Mouse (Mus musculus): ENCODE results near the gene Rnf121.

The Rnf121 gene

DNA sequence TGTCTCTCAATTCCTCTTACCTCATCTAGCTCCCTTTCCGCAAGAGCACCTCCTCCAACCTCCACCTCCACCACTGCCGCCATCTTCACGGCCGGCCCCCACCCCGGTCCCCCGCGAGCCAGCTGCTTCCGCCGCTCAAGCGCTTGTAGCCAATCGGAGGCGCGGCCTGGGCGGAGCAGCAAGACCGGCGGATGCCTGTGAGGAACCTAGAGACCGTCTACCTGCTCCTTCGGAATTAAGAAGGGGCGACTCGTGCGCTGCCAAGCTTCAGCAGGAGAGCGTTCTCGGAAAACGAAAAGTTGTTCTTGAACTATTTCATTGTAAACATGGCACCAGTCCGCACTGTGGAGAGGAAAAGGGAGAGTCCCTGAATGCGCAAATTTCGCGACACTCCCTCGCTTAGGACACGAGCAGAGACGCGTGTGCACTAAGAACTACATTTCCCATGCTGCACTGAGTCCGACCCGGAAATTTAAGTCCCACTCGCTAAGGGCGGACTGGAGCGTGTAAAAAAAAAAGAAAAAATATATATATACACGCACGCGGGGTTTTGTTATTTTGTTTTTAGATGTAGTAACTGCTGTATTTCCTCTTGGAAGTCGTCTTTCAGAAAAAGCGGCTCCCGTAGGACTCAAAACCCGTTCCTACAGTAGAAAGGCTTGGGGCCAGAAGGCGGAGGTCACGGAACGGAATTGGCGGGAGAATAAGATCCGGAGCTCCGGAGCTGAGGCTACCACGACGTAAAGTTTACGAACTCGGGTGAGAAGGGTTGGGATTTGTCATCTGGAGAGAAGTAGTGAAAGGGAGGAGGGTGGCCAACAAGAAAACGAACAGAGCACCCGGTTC, at the start of gene Rnf121, which contains the start of the genes Xndc1 and Xntrpc:
TSS of gene Rnf121 (minus strand) at position 424 of the 846 bp plus-strand sequence.
TSS of gene Xndc1 (plus strand) at position 466 of the 846 bp plus-strand sequence.
TSS of gene Xntrpc (plus strand) at position 668 of the 846 bp plus-strand sequence.
- peak; percentile 88 to 94 for DNase-seq (ENCODE audit: low spot score in 2 of 2)

DNA sequence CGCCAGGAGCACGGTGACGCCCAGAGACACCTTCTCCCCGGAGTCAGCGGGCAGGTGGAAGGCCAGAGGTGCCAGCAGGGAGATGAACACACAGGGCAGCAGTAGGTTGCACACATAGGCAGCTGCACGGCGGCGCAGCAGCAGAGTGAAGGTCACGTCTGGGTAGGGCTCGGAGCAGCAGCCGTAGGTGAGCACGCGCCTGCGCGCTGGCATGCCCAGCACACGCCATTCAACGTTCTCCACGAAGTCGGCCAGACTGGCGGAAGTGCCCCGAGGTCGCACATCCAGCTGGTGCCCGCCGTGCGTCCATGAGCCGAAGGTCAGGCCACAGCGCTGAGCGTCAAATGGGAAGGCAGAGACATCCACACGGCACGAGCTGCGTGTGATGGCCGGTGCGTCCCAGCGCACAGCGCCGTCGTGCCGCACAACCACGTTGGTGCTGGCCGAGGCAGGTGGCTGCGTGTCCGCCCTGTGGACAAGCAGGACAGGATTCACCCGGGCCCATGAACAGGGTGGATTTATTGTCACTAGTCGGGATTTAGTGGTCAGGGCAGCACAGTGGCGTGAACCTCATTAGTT, 48.0 kb upstream of the Rnf121 start:
- peak in 1 of 2 experiments; percentile 58 for DNase-seq (ENCODE audit: low spot score in 2 of 2)

GRCm38 (mm10) chr7:102109746-102110145, 44.5 kb upstream of the Rnf121 start:
- DNase-seq (ENCODE audit: low spot score in 2 of 2): no peak

DNA sequence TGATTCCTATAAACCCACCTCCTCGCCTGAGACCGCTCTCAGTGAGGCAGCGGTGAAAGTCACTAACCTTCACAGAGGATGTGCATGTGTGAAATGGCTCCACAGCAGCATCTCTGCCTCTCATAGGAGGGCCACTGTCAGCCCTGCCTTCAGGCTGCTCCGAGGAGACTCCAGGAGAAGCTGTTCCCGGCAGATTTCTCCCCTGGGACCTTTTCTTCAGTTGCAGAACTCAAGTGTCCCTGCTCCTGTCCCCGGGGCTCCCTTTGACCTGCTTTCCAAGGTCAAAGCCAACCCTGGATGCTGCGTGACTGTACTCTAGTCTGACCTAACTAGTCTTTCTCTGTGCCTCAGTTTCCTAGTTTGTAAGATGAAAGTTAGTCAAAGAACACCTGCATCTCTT, 43.9 kb upstream of the Rnf121 start, which contains the start of gene Art5:
TSS of gene Art5 (minus strand) at position 319 of the 400 bp plus-strand sequence.
- DNase-seq (ENCODE audit: low spot score in 2 of 2): no peak

DNA sequence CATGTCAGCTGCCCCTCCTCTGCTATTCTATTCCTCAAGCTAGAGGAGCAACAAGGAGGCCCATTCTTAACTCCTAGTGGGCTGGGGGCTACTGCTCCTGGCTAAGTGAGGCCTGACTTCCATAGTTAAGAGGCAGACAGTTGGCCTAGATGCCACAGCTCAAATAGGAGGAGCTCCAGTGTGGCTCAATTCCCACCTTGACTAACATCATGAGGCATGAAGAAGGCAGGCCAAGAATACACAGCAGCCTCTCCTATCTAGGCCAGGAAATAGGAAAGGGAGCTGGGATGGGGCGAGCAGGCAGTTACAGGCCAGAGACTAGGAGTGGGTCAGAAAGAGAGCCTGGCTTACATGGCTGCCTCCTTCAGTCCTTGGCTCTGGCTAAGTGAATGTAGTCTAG, 42.9 kb upstream of the Rnf121 start:
- DNase-seq (ENCODE audit: low spot score in 2 of 2): no peak

GRCm38 (mm10) chr7:102106700-102107141, 41.5 kb upstream of the Rnf121 start:
- peak; percentile 25 to 62 for DNase-seq (ENCODE audit: low spot score in 2 of 2)

- no peak for DNase-seq (ENCODE audit: low spot score in 2 of 2)
Measured at GRCm38 (mm10) chr7:102104126-102104525, 38.9 kb upstream of the Rnf121 start.

DNA sequence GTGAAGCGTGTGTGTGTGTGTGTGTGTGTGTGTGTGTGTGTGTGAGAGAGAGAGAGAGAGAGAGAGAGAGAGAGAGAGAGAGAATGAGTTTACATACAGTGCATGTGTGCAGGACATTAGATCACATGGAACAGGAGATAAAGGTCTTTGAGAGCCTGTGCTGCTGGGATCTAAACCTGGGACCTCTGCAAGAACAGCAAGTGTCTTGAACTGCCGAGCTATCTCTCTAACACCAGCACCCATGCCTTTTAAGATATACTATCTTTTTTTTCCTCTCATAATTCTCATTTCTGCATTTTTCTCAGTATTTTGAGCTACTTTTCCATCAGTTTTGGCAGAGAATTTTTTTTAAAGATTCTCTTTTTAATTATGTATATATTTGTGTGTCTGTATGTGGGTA, 38.3 kb upstream of the Rnf121 start:
- no peak for DNase-seq (ENCODE audit: low spot score in 2 of 2)

DNA sequence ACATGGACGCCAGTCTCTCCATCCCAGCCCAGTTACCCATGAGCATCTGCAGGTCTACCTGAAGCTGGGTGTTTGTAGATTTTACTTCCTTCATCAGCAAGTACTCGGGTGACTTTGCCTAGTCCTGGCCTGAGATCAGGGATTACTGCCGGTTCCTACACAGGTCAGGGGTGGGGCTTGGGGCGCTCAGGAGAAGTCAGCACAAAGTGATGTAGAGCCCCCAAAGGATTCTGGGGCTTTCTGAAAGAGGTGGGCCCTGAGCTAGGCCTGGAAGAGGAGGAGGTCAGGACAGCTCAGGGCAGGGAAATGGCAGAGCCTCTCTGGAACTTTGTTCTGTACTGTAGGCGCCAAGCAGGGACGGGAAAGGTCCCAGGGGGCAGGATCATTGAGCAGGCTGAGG, 37.4 kb upstream of the Rnf121 start:
- no peak for DNase-seq (ENCODE audit: low spot score in 2 of 2)

DNA sequence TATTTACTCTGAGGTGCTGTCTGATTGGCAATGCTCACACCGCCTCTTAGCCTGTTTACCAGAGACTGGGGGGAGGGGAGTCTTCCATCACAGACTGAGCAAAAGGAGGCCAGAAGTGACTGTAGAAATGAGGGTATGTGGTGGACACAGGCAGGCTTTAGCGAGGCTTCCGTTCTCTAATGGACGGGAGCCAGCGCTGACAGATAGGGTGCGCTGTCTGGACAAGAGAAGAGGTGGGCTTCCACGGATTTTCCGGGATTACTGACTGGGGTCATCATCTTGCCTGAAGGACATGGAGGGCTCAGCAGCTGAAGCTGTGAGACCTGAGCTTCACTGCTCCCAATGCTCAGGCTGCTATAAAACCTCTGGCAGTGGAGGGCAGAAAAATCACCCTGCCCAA, 37.0 kb upstream of the Rnf121 start:
- no peak for DNase-seq (ENCODE audit: low spot score in 2 of 2)

DNA sequence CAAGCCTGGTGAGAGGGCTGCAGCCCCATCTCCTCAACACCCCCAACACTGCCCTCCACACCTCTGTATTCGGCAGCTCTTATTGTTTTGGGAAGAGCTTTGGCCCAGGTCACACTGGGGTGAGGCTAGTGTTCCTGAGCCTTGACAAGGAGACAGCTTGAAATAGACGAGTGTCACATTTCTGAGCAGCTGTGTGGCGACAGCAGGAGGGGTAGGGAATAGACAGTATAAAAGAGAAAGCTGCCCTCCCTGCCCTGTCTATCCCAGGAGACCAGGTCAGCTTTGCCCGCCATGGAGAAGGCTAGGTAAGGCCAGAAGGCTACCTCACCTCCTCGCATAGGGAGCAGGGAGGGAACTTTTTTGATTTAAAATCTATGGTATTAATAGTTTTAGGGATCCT, 36.2 kb upstream of the Rnf121 start, which contains the start of gene Art1:
TSS of gene Art1 (plus strand) at position 257 of the 400 bp plus-strand sequence.
- DNase-seq (ENCODE audit: low spot score in 2 of 2): no peak

DNA sequence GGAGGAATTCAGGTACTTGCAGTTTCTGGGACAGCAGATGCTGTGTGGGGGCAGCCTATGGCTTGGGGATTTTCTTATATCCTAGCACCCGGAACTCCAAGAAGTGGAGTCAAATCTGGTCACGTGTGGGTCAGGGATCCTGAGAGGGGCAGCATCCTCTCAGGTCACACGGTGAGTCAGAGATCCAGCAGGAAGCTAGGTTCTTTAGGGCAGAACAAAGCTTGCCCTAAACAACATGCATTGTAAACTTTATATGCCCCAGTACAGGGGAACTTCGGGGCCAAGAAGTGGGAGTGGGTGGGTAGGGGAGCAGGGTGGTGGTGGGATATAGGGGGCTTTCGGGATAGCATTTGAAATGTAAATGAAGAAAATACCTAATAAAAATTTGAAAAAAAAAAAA, 35.6 kb upstream of the Rnf121 start:
- DNase-seq (ENCODE audit: low spot score in 2 of 2): no peak

DNA sequence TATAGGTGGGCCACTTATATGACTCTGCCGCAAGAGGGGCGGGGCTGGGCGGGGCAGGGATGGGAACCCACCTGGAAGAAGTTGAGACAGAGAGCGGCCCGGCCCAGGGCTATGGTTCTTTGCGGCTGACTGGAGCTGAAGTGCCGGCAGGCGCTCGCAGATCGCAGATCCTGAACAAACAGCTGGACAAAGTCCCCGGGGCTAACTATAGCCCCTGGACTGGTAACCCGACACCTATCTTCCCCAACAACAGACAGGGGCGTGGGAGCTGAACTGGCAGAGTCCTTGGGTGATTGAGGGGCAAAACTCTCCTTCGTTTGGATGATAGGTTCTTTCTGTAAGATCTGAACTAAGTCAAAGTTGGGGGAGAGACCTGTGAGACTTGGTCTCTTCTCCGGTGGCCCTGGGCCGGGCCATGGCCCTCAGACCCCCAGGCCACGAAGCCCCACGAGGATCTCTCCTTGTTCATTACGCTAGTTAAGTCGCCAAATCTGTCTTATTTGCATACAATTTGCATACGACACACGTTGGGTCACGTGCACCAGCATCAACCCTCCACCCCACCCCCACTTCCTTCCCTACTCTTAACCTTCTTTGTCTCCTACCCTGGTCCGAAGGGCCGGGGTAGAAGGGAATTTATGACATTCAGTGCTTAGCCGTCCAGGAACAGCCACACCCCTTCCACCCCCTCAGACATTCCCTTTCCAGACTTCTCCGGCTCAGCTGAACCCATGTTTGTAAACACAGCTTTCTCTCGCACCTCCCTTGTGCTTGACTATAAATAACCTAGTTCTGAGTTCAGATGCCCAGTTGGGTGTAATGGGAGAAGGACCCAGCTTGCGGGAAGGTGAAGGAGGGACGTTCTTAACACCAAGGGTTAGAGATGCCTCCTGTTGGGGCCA, 34.7 kb upstream of the Rnf121 start:
- peak in 1 of 2 experiments; percentile 32 for DNase-seq (ENCODE audit: low spot score in 2 of 2)

GRCm38 (mm10) chr7:102087336-102087735, 22.1 kb upstream of the Rnf121 start:
- DNase-seq (ENCODE audit: low spot score in 2 of 2): no peak

- peak in 1 of 2 experiments; percentile 59 for DNase-seq (ENCODE audit: low spot score in 2 of 2)
Measured at GRCm38 (mm10) chr7:102084041-102084696, 18.9 kb upstream of the Rnf121 start.

- no peak for DNase-seq (ENCODE audit: low spot score in 2 of 2)
Measured at GRCm38 (mm10) chr7:102082816-102083215, 17.5 kb upstream of the Rnf121 start, which contains the start of gene Trpc2. Trpc2 (plus strand) TSS chr7:102083116.

- DNase-seq (ENCODE audit: low spot score in 2 of 2): no peak
Measured at GRCm38 (mm10) chr7:102081784-102082183, 16.5 kb upstream of the Rnf121 start.

GRCm38 (mm10) chr7:102080311-102080710, 15.0 kb upstream of the Rnf121 start:
- no peak for DNase-seq (ENCODE audit: low spot score in 2 of 2)

- DNase-seq (ENCODE audit: low spot score in 2 of 2): peak in 1 of 2 experiments; percentile 60
Measured at GRCm38 (mm10) chr7:102078517-102078916, 13.2 kb upstream of the Rnf121 start.

GRCm38 (mm10) chr7:102076714-102077296, 11.5 kb upstream of the Rnf121 start:
- peak in 1 of 2 experiments; percentile 73 for DNase-seq (ENCODE audit: low spot score in 2 of 2)

DNA sequence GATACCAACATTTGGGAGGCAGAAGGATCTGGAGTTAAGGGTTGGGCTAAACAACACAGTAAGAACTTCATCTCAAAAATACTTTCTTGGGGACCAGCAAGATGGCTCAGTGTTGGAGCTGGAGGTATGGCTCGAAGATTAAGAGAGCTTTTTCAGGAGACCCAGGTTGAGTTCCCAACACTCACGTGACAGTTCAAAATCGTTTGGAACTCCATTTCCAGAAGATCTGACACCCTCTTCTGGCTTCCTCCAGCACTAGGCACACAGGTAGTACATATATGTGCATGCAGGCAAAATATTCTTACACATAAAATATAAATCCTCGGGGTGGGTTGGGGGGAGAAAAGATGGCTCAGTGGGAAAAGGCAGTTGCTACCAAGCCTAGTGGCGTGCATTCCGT, 1.1 kb upstream of the Rnf121 start:
- no peak for DNase-seq (ENCODE audit: low spot score in 2 of 2)

All from spleen, postnatal 4 days (tissue).